Mouse (Mus musculus) left cerebral cortex, postnatal 10 days (tissue): ENCODE data around the gene Srp68. TPM values are rescaled to one million over a fixed set of nuclear protein-coding genes. Genes with fewer than 3 reads are reported as not detected.

Experiments
- DNase-seq, 2 experiments: peaks; one replicate each; pipeline ENCODE4 v3.0.0; 2021 to 2022; ENCODE audit warnings: low spot score in 2 of 2, mixed read lengths in 1 of 2; ENCODE audit errors: extremely low spot score in 1 of 2
- intact Hi-C: fragments of 180-260 bp; cut with DNase I; formaldehyde crosslinking; loops from one replicate; pipeline ENCODE4 v1.15.1; 2025
- total RNA-seq, 2 experiments: library from RNA; stranded (reverse); gene quantifications; 2 replicates each; pipeline ENCODE4 v1.2.3; 2021

Gene Srp68
- 10 to 100 TPM; 52.5 to 56.3 TPM for total RNA-seq

- intact Hi-C loops, result no loop called here
- DNase-seq, result peak; percentile 93 to 95
Measured at GRCm38 (mm10) chr11:116274045-116274666, at the start of gene Srp68. Gene Srp68, minus strand, starts transcription at chr11:116274217.

DNA sequence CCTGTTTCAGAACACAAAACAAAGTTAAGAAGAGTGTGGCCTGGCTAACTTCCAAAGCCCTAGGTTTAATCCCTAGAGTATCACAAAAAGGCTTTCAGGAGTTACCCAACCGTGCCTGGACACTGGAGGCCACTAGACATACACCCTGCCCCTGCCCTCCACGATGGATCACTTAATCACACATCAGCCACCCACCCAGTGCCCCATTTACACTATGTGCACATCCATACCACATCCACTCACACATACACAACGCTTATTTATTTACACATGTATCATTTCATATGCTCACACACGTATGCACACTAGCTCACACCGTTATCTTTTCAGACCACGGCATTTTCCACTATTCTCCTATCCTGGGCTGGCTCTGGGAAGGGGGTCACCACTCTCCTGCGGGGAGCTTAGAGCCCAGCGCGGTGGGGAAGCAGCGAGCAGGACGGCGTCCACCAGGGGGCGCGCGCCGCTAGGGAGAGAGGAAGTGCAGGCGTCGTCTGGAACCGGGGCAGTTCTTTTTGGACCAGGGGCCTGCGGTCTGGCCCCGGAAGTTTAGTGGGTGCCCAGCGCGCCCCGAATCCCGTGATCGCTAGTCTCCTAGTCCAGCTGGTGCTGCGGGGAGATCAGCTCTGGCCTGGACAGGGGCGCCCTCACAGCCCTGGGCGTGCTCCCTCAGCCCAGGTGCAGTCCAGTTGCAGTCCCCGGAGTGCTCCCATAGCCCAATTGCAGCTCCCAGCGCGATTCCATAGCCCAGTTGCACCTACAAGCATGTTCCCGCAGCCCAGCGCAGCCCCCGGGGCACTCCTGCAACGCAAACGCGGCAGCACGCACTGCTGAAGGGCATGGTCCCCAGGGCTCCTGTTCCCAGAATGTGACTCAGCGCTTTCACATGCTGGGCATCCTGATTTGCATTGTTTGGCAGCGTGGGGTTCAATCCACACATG lies 45.0 kb upstream of the Srp68 start:
- peak; percentile 68 to 92 for DNase-seq
- intact Hi-C loops, result loop anchor here (1.0 to 5.0 kb wide), 2 partner anchors 127 to 143 kb away; no protein-coding TSS in a partner anchor

GRCm38 (mm10) chr11:116312359-116312758 lies 38.3 kb upstream of the Srp68 start:
- intact Hi-C loops, result no loop called here

DNA sequence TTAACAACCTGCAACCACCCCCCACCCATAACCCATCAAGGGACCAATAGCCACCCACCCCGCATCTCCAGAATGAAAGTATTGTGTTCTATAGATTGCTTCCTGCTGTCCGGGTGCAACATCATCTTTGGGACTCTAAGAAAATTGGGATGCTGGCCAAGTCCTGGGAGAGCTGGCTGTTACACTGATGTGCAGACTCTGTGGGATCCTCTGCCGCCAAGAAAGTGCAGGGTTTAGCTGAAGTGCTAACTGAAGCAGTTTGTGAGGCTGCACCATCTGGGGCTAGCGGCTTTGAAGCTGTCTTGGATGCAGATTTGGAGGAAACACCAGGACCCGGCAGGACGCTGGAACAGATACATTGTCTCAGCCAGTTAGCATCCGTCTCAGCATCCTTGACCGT lies 37.2 kb upstream of the Srp68 start:
- DNase-seq, result peak; percentile 47 to 55
- intact Hi-C loops, result no loop called here

More at GRCm38 (mm10) chr11:116312359-116312758, 38.3 kb upstream of the Srp68 start:
- peak in 1 of 2 experiments; percentile 17 for DNase-seq

GRCm38 (mm10) chr11:116309601-116310000 lies 35.6 kb upstream of the Srp68 start:
- intact Hi-C loops, result no loop called here
- no peak for DNase-seq

DNA sequence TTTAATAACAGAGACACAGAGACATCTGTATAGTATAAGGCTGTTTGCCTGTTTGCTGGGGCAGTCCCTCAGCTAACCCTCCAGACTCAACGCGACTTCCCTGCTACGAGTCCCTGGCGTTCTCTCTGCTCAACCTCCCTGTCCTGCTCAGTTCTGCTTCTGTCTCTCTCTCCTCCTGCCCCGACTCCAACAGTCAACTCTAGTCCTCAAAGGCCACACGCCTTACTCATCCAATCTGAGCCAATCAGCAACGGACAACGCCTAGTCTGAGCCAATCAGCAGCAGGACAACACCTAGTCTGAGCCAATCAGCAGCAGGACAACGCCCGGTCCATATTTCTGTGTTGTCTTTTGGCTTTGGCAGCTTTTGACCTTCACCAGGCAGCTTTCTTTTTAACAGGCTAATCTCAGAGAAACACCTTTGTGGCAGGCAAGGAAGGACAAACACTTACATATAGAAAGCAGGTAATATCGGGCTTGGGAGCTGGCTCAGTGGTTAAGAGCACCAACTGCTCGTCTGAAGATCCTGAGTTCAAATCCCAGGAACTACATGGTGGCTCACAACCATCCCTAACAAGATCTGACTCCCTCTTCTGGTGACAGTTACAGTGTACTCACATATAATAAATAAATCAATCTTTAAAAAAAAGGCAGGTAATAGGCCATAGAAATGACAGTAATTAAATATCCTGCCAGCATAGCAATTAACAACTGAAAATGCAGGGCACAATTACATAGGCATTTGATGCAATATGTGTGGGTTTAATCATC lies 33.9 kb upstream of the Srp68 start:
- intact Hi-C loops, result no loop called here
- peak in 1 of 2 experiments; percentile 17 for DNase-seq

GRCm38 (mm10) chr11:116307019-116307725 lies 33.2 kb upstream of the Srp68 start, which contains the start of gene Exoc7:
Gene Exoc7, minus strand, starts transcription at chr11:116307233.
- peak in 1 of 2 experiments; percentile 26 for DNase-seq
- intact Hi-C loops, result no loop called here

- DNase-seq, result peak; percentile 83 to 97
- intact Hi-C loops, result no loop called here
Measured at GRCm38 (mm10) chr11:116306126-116306982, 32.3 kb upstream of the Srp68 start.

- no peak for DNase-seq
- intact Hi-C loops, result no loop called here
Measured at GRCm38 (mm10) chr11:116305423-116305822, 31.4 kb upstream of the Srp68 start.

- intact Hi-C loops, result no loop called here
- peak in 1 of 2 experiments; percentile 14 for DNase-seq
Measured at GRCm38 (mm10) chr11:116298621-116299020, 24.6 kb upstream of the Srp68 start.

DNA sequence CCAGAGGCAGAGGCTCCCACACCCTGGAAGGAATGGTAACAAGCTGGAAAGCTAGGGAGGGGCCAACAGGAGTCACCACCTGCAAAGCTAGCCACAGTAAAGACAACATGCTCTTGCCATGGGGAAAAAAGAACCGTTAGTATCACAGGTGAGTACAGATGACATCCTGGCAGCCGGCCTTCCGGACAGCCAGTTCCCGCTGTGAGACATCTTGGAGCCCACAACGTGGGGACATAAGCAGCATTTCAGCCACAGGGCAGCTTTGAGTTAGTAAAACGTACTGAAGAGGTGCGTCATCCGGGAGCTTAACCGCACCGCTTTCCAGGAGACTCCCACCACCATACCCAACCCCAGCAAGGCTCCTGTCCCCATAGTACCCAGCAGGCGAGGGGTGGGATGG lies 24.2 kb upstream of the Srp68 start:
- DNase-seq, result no peak
- intact Hi-C loops, result no loop called here

GRCm38 (mm10) chr11:116297017-116297416 lies 23.0 kb upstream of the Srp68 start:
- DNase-seq, result peak in 1 of 2 experiments; percentile 14
- intact Hi-C loops, result no loop called here

DNA sequence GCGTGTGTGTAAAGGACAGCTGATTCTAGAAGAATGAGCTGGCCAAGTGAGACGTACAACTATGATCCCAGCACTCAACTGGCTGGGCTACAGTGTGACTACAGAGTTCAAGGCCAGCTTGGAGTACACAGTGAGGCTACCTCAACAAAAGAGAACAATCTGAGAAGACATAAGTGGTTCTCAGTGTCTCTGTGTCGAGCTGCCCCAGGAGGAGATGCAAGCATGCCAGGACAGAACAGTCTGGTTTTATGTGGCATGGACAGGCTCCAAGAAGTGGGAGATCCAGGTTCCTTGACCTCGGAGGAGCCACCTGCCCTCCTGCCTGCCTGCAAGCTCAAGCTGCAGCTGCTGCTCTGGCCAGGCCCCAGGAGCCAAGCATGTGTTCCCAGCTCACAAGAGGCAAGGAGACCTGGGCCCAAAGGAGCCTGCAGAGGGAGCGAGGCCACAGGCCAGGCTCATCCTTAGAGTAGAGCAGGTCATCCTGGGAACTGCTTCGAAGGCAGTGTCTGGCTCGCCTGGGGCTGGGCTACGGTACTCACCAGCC lies 22.2 kb upstream of the Srp68 start:
- intact Hi-C loops, result no loop called here
- no peak for DNase-seq

- intact Hi-C loops, result loop anchor here (5.0 kb wide), 1 partner anchor 67 kb away; no protein-coding TSS in a partner anchor
Measured at GRCm38 (mm10) chr11:116294319-116294718, 20.3 kb upstream of the Srp68 start.

DNA sequence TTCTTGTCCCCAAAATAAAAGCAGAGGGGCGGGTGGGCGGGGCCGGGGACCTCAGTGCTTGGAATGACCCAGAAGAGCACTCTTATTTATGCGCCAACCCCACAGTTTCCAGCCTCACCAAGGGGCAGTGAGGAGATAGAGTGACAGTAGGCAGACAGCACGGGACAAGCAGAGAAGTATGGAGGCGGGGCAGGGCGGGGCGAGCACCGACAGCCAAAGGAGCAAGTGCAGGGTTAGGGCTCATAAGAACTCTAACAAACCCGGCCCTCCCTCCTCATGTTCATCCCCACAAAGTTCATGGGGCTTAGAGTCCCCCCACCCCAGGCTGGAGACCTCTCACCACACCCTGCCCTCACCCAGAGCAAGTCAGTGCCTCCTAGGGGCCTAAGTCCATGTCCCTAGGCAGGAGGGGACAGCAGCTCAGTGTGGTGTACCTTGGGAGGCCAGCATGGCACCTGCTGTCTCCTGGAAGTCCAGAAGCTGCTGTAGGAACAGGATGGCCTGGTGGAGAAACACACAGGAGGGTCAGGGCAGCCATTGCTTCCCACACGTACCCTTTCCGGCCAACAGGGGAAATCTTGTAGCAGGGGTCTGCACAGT lies 19.6 kb upstream of the Srp68 start:
- intact Hi-C loops, result loop anchor here (5.0 kb wide), 1 partner anchor 66 kb away; no protein-coding TSS in a partner anchor

More at GRCm38 (mm10) chr11:116294319-116294718, 20.3 kb upstream of the Srp68 start:
- peak; percentile 44 to 64 for DNase-seq

DNA sequence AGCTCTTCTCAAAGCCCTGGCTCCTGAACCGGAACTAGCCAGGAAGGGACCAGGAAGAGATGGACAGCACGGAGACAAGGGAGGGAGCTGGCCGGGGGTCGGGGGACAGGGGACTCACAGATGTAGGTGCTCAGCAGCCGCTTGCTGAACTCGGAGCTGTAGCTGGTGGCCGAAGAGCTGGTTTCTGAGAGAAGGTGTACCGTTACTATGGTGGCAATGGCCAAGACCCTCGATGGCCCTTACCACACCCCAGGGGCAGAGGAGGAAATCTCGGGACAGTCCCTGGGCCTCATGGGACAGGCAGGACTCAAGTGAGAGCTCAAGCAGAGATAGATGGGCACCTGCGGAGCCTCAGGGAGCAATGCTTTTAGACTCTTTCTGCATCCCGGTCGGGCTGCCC lies 18.4 kb upstream of the Srp68 start:
- intact Hi-C loops, result loop anchor here (5.0 kb wide), 1 partner anchor 65 kb away; no protein-coding TSS in a partner anchor

More for the DNA sequence above, 19.6 kb upstream of the Srp68 start:
- DNase-seq, result peak in 1 of 2 experiments; percentile 21

More for the DNA sequence above, 18.4 kb upstream of the Srp68 start:
- DNase-seq, result peak in 1 of 2 experiments; percentile 17
